Mouse (Mus musculus): ENCODE measurements around the gene Zbtb26. TPM values are rescaled to one million over a fixed set of nuclear protein-coding genes. Genes with fewer than 3 reads are reported as not detected.

Gene Zbtb26
- total and polyA plus RNA-seq, 3 experiments: 4.2 to 5.0 TPM; not detected in 1

GRCm38 (mm10) chr2:37460707-37461106 is 17.8 kb upstream of the Zbtb26 start:
- Histone ChIP-seq H3K27me3 (ENCODE audit: control insufficient read depth in 1 of 2, insufficient read depth in 2 of 2, low read length in 2 of 2) (no peaks in the 10 kb centered on the region), H3K79me2 (ENCODE audit: control insufficient read depth, insufficient read depth, low read length, poor library complexity) (no peaks in the 10 kb centered on the region; the same call in none of the 2 replicates), H3K36me3 (ENCODE audit: control insufficient read depth in 1 of 2, insufficient read depth in 2 of 2, low read length in 2 of 2) (peaks cover 0 to 6% of the 10 kb centered on the region in 2 experiments; a peak in 3 of 4 replicates), H3K27ac (ENCODE audit: control insufficient read depth, low read depth, low read length) (no peak overlapping the region), H3K9ac (ENCODE audit: control insufficient read depth, low read depth, low read length, poor library complexity, severe bottlenecking) (no peak overlapping the region), H3K9me3 (replicated peaks; ENCODE audit: insufficient read depth, low read length) (no peaks in the 10 kb centered on the region), H3K4me1 (ENCODE audit: control insufficient read depth in 1 of 2, insufficient read depth in 2 of 2, low read length in 2 of 2) (peaks cover 0 to 6% of the 10 kb centered on the region in 2 experiments; a peak in 3 of 4 replicates), H3K4me3 (ENCODE audit: control insufficient read depth in 1 of 2, insufficient read depth in 1 of 2, low read depth in 2 of 2, low read length in 2 of 2) (no peak overlapping the region)
- TF ChIP-seq POLR2A (IDR thresholded peaks at IDR 0.05; ENCODE audit: control insufficient read depth in 1 of 2, insufficient read depth in 1 of 2, low read depth in 1 of 2, low read length in 2 of 2, poor library complexity in 1 of 2) (no peak), RAD21 (IDR thresholded peaks at IDR 0.05; ENCODE audit: low read depth, low read length) (peak; percentile 7; the same call in 1 of the 2 replicates), CTCF (IDR thresholded peaks at IDR 0.05 in 2 of 3, conservative IDR thresholded peaks at IDR 0.05 in 1 of 3; ENCODE audit: control insufficient read depth in 1 of 3, insufficient read depth in 1 of 3, low read depth in 2 of 3, low read length in 3 of 3, poor library complexity in 1 of 3, severe bottlenecking in 1 of 3) (peak; percentile 10 to 34 (median 32); a peak in 4 of 6 replicates)
- DNase-seq (ENCODE audit: low read depth, low spot score): no peak

DNA sequence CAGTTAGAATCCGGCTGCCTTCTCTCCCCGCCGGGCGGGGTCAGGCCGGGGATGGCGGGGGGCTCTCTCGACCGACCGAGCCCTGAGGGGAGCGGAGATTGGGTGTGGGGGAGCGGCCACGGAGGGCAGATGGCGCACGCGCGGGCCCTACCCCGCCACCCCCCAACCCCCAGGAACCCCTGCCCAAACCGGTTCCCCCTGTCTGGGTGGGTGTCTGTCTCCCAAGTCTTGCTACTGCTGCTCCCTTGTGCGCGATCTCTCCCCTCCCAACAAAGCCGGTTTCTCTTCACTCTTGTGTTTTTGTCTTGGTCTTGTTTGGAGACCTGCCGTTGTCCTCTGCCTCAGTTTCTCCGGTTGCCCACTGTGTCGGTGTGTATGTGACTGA is 9.4 kb upstream of the Zbtb26 start:
- H3K27me3 ChIP-seq (ENCODE audit: control insufficient read depth in 1 of 2, insufficient read depth in 2 of 2, low read length in 2 of 2): no peaks in the 10 kb centered on the region
- H3K27ac ChIP-seq (ENCODE audit: control insufficient read depth, low read depth, low read length): 0 out of 2 replicates have a peak overlapping the region, but pooled peaks have one; percentile 8

GRCm38 (mm10) chr2:37451667-37452375 is 8.9 kb upstream of the Zbtb26 start:
- Histone ChIP-seq H3K36me3 (ENCODE audit: control insufficient read depth in 1 of 2, insufficient read depth in 2 of 2, low read length in 2 of 2) (peaks cover 0 to 17% of the 10 kb centered on the region in 2 experiments; a peak in 2 of 4 replicates), H3K79me2 (ENCODE audit: control insufficient read depth, insufficient read depth, low read length, poor library complexity) (peaks cover 18% of the 10 kb centered on the region), H3K27me3 (ENCODE audit: control insufficient read depth in 1 of 2, insufficient read depth in 2 of 2, low read length in 2 of 2) (no peaks in the 10 kb centered on the region), H3K27ac (ENCODE audit: control insufficient read depth, low read depth, low read length) (peak overlapping the region; percentile 61), H3K9me3 (replicated peaks; ENCODE audit: insufficient read depth, low read length) (no peaks in the 10 kb centered on the region), H3K4me1 (ENCODE audit: control insufficient read depth in 1 of 2, insufficient read depth in 2 of 2, low read length in 2 of 2) (peaks cover 0 to 5% of the 10 kb centered on the region in 2 experiments; a peak in 2 of 4 replicates), H3K9ac (ENCODE audit: control insufficient read depth, low read depth, low read length, poor library complexity, severe bottlenecking) (peak overlapping the region; percentile 90), H3K4me3 (ENCODE audit: control insufficient read depth in 1 of 2, insufficient read depth in 1 of 2, low read depth in 2 of 2, low read length in 2 of 2) (peak overlapping the region; percentile 94 to 96)
- peak; percentile 96 for DNase-seq (ENCODE audit: low read depth, low spot score)
- TF ChIP-seq USF1 (IDR thresholded peaks at IDR 0.05; ENCODE audit: low read depth, low read length): peak; percentile 93
- no peak for TF ChIP-seq CHD1 (IDR thresholded peaks at IDR 0.05; ENCODE audit: low read depth, low read length)
- no peak for TF ChIP-seq MAZ (IDR thresholded peaks at IDR 0.05; ENCODE audit: low read depth, low read length)
- no peak for TF ChIP-seq KAT2A (conservative IDR thresholded peaks at IDR 0.05; ENCODE audit: low read depth, low read length)
- no peak for TF ChIP-seq JUND (IDR thresholded peaks at IDR 0.05; ENCODE audit: low read depth, low read length)
- TF ChIP-seq MYB (IDR thresholded peaks at IDR 0.05; ENCODE audit: low read depth, low read length): no peak
- no peak for TF ChIP-seq TBP (IDR thresholded peaks at IDR 0.05; ENCODE audit: low read depth, low read length)
- TF ChIP-seq MEF2A (IDR thresholded peaks at IDR 0.05; ENCODE audit: extremely low read depth, insufficient replicate concordance, low read depth, low read length, poor library complexity, severe bottlenecking): no peak
- no peak for TF ChIP-seq MAX (IDR thresholded peaks at IDR 0.05; ENCODE audit: low read length)
- TF ChIP-seq E2F4 (IDR thresholded peaks at IDR 0.05; ENCODE audit: borderline replicate concordance, low read depth, low read length): no peak
- peak; percentile 82 for TF ChIP-seq ZMIZ1 (IDR thresholded peaks at IDR 0.05; ENCODE audit: low read depth, low read length)
- no peak for TF ChIP-seq TAL1 (IDR thresholded peaks at IDR 0.05; ENCODE audit: low read length)
- TF ChIP-seq POLR2AphosphoS5 (IDR thresholded peaks at IDR 0.05; ENCODE audit: borderline replicate concordance, low read depth, low read length): no peak
- TF ChIP-seq NELFE (IDR thresholded peaks at IDR 0.05; ENCODE audit: low read depth, low read length): peak; percentile 74
- TF ChIP-seq EP300 (IDR thresholded peaks at IDR 0.05; ENCODE audit: low read depth in 1 of 2, low read length in 2 of 2): no peak
- TF ChIP-seq GABPA (IDR thresholded peaks at IDR 0.05; ENCODE audit: low read depth, low read length): no peak

More for the DNA sequence above, 9.4 kb upstream of the Zbtb26 start:
- H3K9me3 ChIP-seq (replicated peaks; ENCODE audit: insufficient read depth, low read length): no peaks in the 10 kb centered on the region
- peak overlapping the region; percentile 90 for H3K9ac ChIP-seq (ENCODE audit: control insufficient read depth, low read depth, low read length, poor library complexity, severe bottlenecking)
- peaks cover 17% of the 10 kb centered on the region for H3K79me2 ChIP-seq (ENCODE audit: control insufficient read depth, insufficient read depth, low read length, poor library complexity)
- H3K4me1 ChIP-seq (ENCODE audit: control insufficient read depth in 1 of 2, insufficient read depth in 2 of 2, low read length in 2 of 2): peaks cover 0 to 5% of the 10 kb centered on the region in 2 experiments; a peak in 2 of 4 replicates
- H3K4me3 ChIP-seq (ENCODE audit: control insufficient read depth in 1 of 2, insufficient read depth in 1 of 2, low read depth in 2 of 2, low read length in 2 of 2): peak overlapping the region; percentile 94 to 96
- H3K36me3 ChIP-seq (ENCODE audit: control insufficient read depth in 1 of 2, insufficient read depth in 2 of 2, low read length in 2 of 2): peaks cover 0 to 17% of the 10 kb centered on the region in 2 experiments; a peak in 2 of 4 replicates
- TF ChIP-seq TAL1 (IDR thresholded peaks at IDR 0.05; ENCODE audit: low read length): no peak
- TF ChIP-seq RAD21 (IDR thresholded peaks at IDR 0.05; ENCODE audit: low read depth, low read length): no peak
- TF ChIP-seq POLR2AphosphoS2 (IDR thresholded peaks at IDR 0.05; ENCODE audit: low read length): no peak
- TF ChIP-seq MEF2A (IDR thresholded peaks at IDR 0.05; ENCODE audit: extremely low read depth, insufficient replicate concordance, low read depth, low read length, poor library complexity, severe bottlenecking): no peak
- no peak for TF ChIP-seq POLR2AphosphoS5 (IDR thresholded peaks at IDR 0.05; ENCODE audit: borderline replicate concordance, low read depth, low read length)
- no peak for TF ChIP-seq BHLHE40 (IDR thresholded peaks at IDR 0.05; ENCODE audit: borderline replicate concordance, low read depth, low read length)
- TF ChIP-seq CTCF (IDR thresholded peaks at IDR 0.05 in 2 of 3, conservative IDR thresholded peaks at IDR 0.05 in 1 of 3; ENCODE audit: control insufficient read depth in 1 of 3, insufficient read depth in 1 of 3, low read depth in 2 of 3, low read length in 3 of 3, poor library complexity in 1 of 3, severe bottlenecking in 1 of 3): no peak
- TF ChIP-seq SMC3 (IDR thresholded peaks at IDR 0.05; ENCODE audit: low read depth, low read length): no peak
- TF ChIP-seq ZC3H11A (IDR thresholded peaks at IDR 0.05; ENCODE audit: low read depth, low read length): no peak
- TF ChIP-seq GABPA (IDR thresholded peaks at IDR 0.05; ENCODE audit: low read depth, low read length): no peak
- TF ChIP-seq CHD2 (IDR thresholded peaks at IDR 0.05; ENCODE audit: low read length): no peak
- no peak for TF ChIP-seq ZKSCAN1 (IDR thresholded peaks at IDR 0.05; ENCODE audit: low read depth, low read length)
- no peak; the same call in 1 of the 2 replicates for TF ChIP-seq HCFC1 (IDR thresholded peaks at IDR 0.05; ENCODE audit: low read depth, low read length)
- no peak for TF ChIP-seq GATA1 (IDR thresholded peaks at IDR 0.05; ENCODE audit: low read depth, low read length)
- DNase-seq (ENCODE audit: low read depth, low spot score): no peak
